Mouse (Mus musculus): ENCODE data around the gene Lca5l. TPM values are rescaled to one million over a fixed set of nuclear protein-coding genes. Genes with fewer than 3 reads are reported as not detected.

Gene Lca5l
- polyA plus RNA-seq, 1 experiment from 2014 or later, result 1.3 TPM

Other genes with a start within 250 kb of the Lca5l start
- 125 and 137 TPM in 2 replicates for gene Psmg1, start 201.3 kb downstream of the Lca5l start, polyA plus RNA-seq (2014; fragmentation: Nextera tagmentation; extraction: Ambion mirVana)
- 153 and 157 TPM in 2 replicates for gene Brwd1, start 109.7 kb downstream of the Lca5l start, polyA plus RNA-seq (2014; fragmentation: Nextera tagmentation; extraction: Ambion mirVana)
- 1,125 and 1,150 TPM in 2 replicates for gene Hmgn1, start 64.5 kb downstream of the Lca5l start, polyA plus RNA-seq (2014; fragmentation: Nextera tagmentation; extraction: Ambion mirVana)
- 74.0 and 75.7 TPM in 2 replicates for gene Wrb, start 46.9 kb downstream of the Lca5l start, polyA plus RNA-seq (2014; fragmentation: Nextera tagmentation; extraction: Ambion mirVana)
- 1.5 and 1.9 TPM in 2 replicates for gene Sh3bgr, start 8.2 kb upstream of the Lca5l start, polyA plus RNA-seq (2014; fragmentation: Nextera tagmentation; extraction: Ambion mirVana)
- 0.20 and 0.40 TPM in 2 replicates for gene B3galt5, start 43.5 kb upstream of the Lca5l start, polyA plus RNA-seq (2014; fragmentation: Nextera tagmentation; extraction: Ambion mirVana)